Mouse (Mus musculus): Measurements from ENCODE around the gene Uqcrq. TPM values are rescaled to one million over a fixed set of nuclear protein-coding genes. Genes with fewer than 3 reads are reported as not detected.
A peak's percentile ranks its signal among the peaks of the same experiment; 100 is the strongest.

The Uqcrq gene
- polyA plus RNA-seq, 1 experiment from 2014 or later, result 468 TPM

GRCm38 (mm10) chr11:53447996-53448395, 17.4 kb upstream of the Uqcrq start:
- WGBS, result 76% methylated on average over 8 of the region's 8 CpGs
- H3K36me3 ChIP-seq, result no peaks in the 10 kb centered on the region
- no peaks in the 10 kb centered on the region for H3K4me1 ChIP-seq
- H3K4me3 ChIP-seq, result no peak overlapping the region
- H3K4me2 ChIP-seq, result no peak overlapping the region
- no peaks in the 10 kb centered on the region for H3K9me3 ChIP-seq
- no peak overlapping the region for H3K9ac ChIP-seq
- ATAC-seq (ENCODE audit: borderline replicate concordance, extremely low read depth, low FRiP score, low TSS enrichment), result no peak
- H3K27ac ChIP-seq, result no peak overlapping the region
- H3K27me3 ChIP-seq, result no peaks in the 10 kb centered on the region

GRCm38 (mm10) chr11:53446183-53446582, 15.6 kb upstream of the Uqcrq start:
- Histone ChIP-seq H3K36me3 (no peaks in the 10 kb centered on the region), H3K9ac (no peak overlapping the region), H3K4me3 (no peak overlapping the region), H3K4me2 (no peak overlapping the region), H3K27me3 (no peaks in the 10 kb centered on the region), H3K27ac (no peak overlapping the region), H3K9me3 (no peaks in the 10 kb centered on the region), H3K4me1 (no peaks in the 10 kb centered on the region)
- no peak for ATAC-seq (ENCODE audit: borderline replicate concordance, extremely low read depth, low FRiP score, low TSS enrichment)
- WGBS, result 62% methylated on average over 13 of the region's 13 CpGs

- Histone ChIP-seq H3K36me3 (no peaks in the 10 kb centered on the region), H3K27me3 (no peaks in the 10 kb centered on the region), H3K4me1 (no peaks in the 10 kb centered on the region), H3K4me2 (no peak overlapping the region), H3K4me3 (no peak overlapping the region), H3K9ac (no peak overlapping the region), H3K9me3 (no peaks in the 10 kb centered on the region), H3K27ac (no peak overlapping the region)
- ATAC-seq (ENCODE audit: borderline replicate concordance, extremely low read depth, low FRiP score, low TSS enrichment), result no peak
- WGBS, result 43% methylated on average over 13 of the region's 13 CpGs
Observed at GRCm38 (mm10) chr11:53445562-53445961, 14.9 kb upstream of the Uqcrq start.

- Histone ChIP-seq H3K9me3 (no peaks in the 10 kb centered on the region), H3K4me3 (no peak overlapping the region), H3K27ac (no peak overlapping the region), H3K4me1 (no peaks in the 10 kb centered on the region), H3K36me3 (no peaks in the 10 kb centered on the region), H3K27me3 (no peaks in the 10 kb centered on the region), H3K4me2 (no peak overlapping the region), H3K9ac (no peak overlapping the region)
- ATAC-seq (ENCODE audit: borderline replicate concordance, extremely low read depth, low FRiP score, low TSS enrichment), result no peak
- 27% methylated on average over 6 of the region's 6 CpGs for WGBS
Observed at GRCm38 (mm10) chr11:53443861-53444260, 13.2 kb upstream of the Uqcrq start.

GRCm38 (mm10) chr11:53441921-53442320, 11.3 kb upstream of the Uqcrq start:
- ATAC-seq (ENCODE audit: borderline replicate concordance, extremely low read depth, low FRiP score, low TSS enrichment), result no peak
- no peak overlapping the region for H3K4me3 ChIP-seq
- no peak overlapping the region for H3K4me2 ChIP-seq
- H3K4me1 ChIP-seq, result no peaks in the 10 kb centered on the region
- H3K9ac ChIP-seq, result no peak overlapping the region
- no peaks in the 10 kb centered on the region for H3K27me3 ChIP-seq
- 10% methylated on average over 12 of the region's 12 CpGs for WGBS
- H3K9me3 ChIP-seq, result no peaks in the 10 kb centered on the region
- no peaks in the 10 kb centered on the region for H3K36me3 ChIP-seq
- H3K27ac ChIP-seq, result no peak overlapping the region

- Histone ChIP-seq H3K9me3 (no peaks in the 10 kb centered on the region), H3K4me2 (no peak overlapping the region), H3K4me3 (no peak overlapping the region), H3K27me3 (no peaks in the 10 kb centered on the region), H3K36me3 (no peaks in the 10 kb centered on the region), H3K27ac (no peak overlapping the region), H3K9ac (no peak overlapping the region), H3K4me1 (peaks cover 3% of the 10 kb centered on the region; the same call in 1 of the 2 replicates)
- 72% methylated on average over 6 of the region's 6 CpGs for WGBS
- ATAC-seq (ENCODE audit: borderline replicate concordance, extremely low read depth, low FRiP score, low TSS enrichment), result no peak
Observed at GRCm38 (mm10) chr11:53436338-53436737, 5.7 kb upstream of the Uqcrq start.

- Histone ChIP-seq H3K4me1 (peaks cover 3% of the 10 kb centered on the region; the same call in 1 of the 2 replicates), H3K4me3 (no peak overlapping the region), H3K4me2 (no peak overlapping the region), H3K9me3 (no peaks in the 10 kb centered on the region), H3K27ac (no peak overlapping the region), H3K9ac (no peak overlapping the region), H3K27me3 (no peaks in the 10 kb centered on the region), H3K36me3 (no peaks in the 10 kb centered on the region)
- WGBS, result 81% methylated on average over 8 of the region's 8 CpGs
- no peak for ATAC-seq (ENCODE audit: borderline replicate concordance, extremely low read depth, low FRiP score, low TSS enrichment)
Observed at GRCm38 (mm10) chr11:53435504-53435903, 4.9 kb upstream of the Uqcrq start.

GRCm38 (mm10) chr11:53433057-53433456, 2.4 kb upstream of the Uqcrq start:
- 48% methylated on average over 6 of the region's 6 CpGs for WGBS
- no peaks in the 10 kb centered on the region for H3K27me3 ChIP-seq
- peaks cover 8% of the 10 kb centered on the region; the same call in 1 of the 2 replicates for H3K36me3 ChIP-seq
- ATAC-seq (ENCODE audit: borderline replicate concordance, extremely low read depth, low FRiP score, low TSS enrichment), result no peak
- peaks cover 13% of the 10 kb centered on the region for H3K4me1 ChIP-seq
- no peak overlapping the region for H3K27ac ChIP-seq
- no peak overlapping the region for H3K9ac ChIP-seq
- H3K4me3 ChIP-seq, result no peak overlapping the region
- no peaks in the 10 kb centered on the region for H3K9me3 ChIP-seq
- H3K4me2 ChIP-seq, result no peak overlapping the region

- peaks cover 13% of the 10 kb centered on the region for H3K4me1 ChIP-seq
- H3K9ac ChIP-seq, result peak overlapping the region; percentile 23
- H3K9me3 ChIP-seq, result no peaks in the 10 kb centered on the region
- WGBS, result 12% methylated on average over 9 of the region's 9 CpGs
- ATAC-seq (ENCODE audit: borderline replicate concordance, extremely low read depth, low FRiP score, low TSS enrichment), result peak; percentile 28
- peaks cover 14% of the 10 kb centered on the region; the same call in 1 of the 2 replicates for H3K36me3 ChIP-seq
- peak overlapping the region; percentile 37 for H3K27ac ChIP-seq
- H3K27me3 ChIP-seq, result no peaks in the 10 kb centered on the region
- peak overlapping the region; percentile 80 for H3K4me3 ChIP-seq
- peak overlapping the region; percentile 83 for H3K4me2 ChIP-seq
Observed at GRCm38 (mm10) chr11:53431347-53432056, 871 bp upstream of the Uqcrq start.

- under 1% methylated on average over 34 of the region's 34 CpGs for WGBS
Observed at GRCm38 (mm10) chr11:53430300-53430669, 346 bp downstream of the Uqcrq start.

GRCm38 (mm10) chr11:53429182-53429581, 1.4 kb downstream of the Uqcrq start:
- Histone ChIP-seq H3K36me3 (peaks cover 14% of the 10 kb centered on the region; the same call in 1 of the 2 replicates), H3K9ac (no peak overlapping the region), H3K4me1 (peaks cover 13% of the 10 kb centered on the region), H3K27me3 (no peaks in the 10 kb centered on the region), H3K9me3 (no peaks in the 10 kb centered on the region), H3K4me3 (peak overlapping the region; percentile 80; the same call in 1 of the 2 replicates), H3K27ac (no peak overlapping the region), H3K4me2 (peak overlapping the region; percentile 83)
- ATAC-seq (ENCODE audit: borderline replicate concordance, extremely low read depth, low FRiP score, low TSS enrichment), result no peak

More at GRCm38 (mm10) chr11:53430300-53430669, 346 bp downstream of the Uqcrq start:
- peak overlapping the region; percentile 81 for H3K9ac ChIP-seq
- peak overlapping the region; percentile 43 for H3K27ac ChIP-seq
- H3K27me3 ChIP-seq, result no peaks in the 10 kb centered on the region
- H3K4me1 ChIP-seq, result peaks cover 13% of the 10 kb centered on the region
- peak overlapping the region; percentile 80 for H3K4me3 ChIP-seq
- ATAC-seq (ENCODE audit: borderline replicate concordance, extremely low read depth, low FRiP score, low TSS enrichment), result peak; percentile 29
- H3K9me3 ChIP-seq, result no peaks in the 10 kb centered on the region
- peak overlapping the region; percentile 83 for H3K4me2 ChIP-seq
- peaks cover 14% of the 10 kb centered on the region; the same call in 1 of the 2 replicates for H3K36me3 ChIP-seq

- H3K36me3 ChIP-seq, result peaks cover 14% of the 10 kb centered on the region; the same call in 1 of the 2 replicates
- WGBS, result 92% methylated on average over 5 of the region's 5 CpGs
Observed at GRCm38 (mm10) chr11:53428716-53429057, 1.9 kb downstream of the Uqcrq start.

More at GRCm38 (mm10) chr11:53428716-53429057, 1.9 kb downstream of the Uqcrq start:
- H3K9me3 ChIP-seq, result no peaks in the 10 kb centered on the region
- no peak for ATAC-seq (ENCODE audit: borderline replicate concordance, extremely low read depth, low FRiP score, low TSS enrichment)
- no peaks in the 10 kb centered on the region for H3K27me3 ChIP-seq
- no peak overlapping the region for H3K27ac ChIP-seq
- no peak overlapping the region for H3K4me3 ChIP-seq
- H3K9ac ChIP-seq, result no peak overlapping the region
- H3K4me1 ChIP-seq, result peaks cover 13% of the 10 kb centered on the region
- H3K4me2 ChIP-seq, result no peak overlapping the region
